Mouse (Mus musculus): ENCODE results near the gene Irx3.

Gene Irx3

GRCm38 (mm10) chr8:91801839-91802238, at the start of gene Irx3:
Gene Irx3, minus strand, starts transcription at chr8:91802067.
- no peak for DNase-seq (ENCODE audit: low spot score)

GRCm38 (mm10) chr8:91851359-91851758, 49.5 kb upstream of the Irx3 start:
- DNase-seq (ENCODE audit: low spot score): no peak

- no peak for DNase-seq (ENCODE audit: low spot score)
Measured at GRCm38 (mm10) chr8:91849984-91850383, 48.1 kb upstream of the Irx3 start.

GRCm38 (mm10) chr8:91849529-91849928, 47.7 kb upstream of the Irx3 start:
- DNase-seq (ENCODE audit: low spot score): no peak

GRCm38 (mm10) chr8:91845641-91846040, 43.8 kb upstream of the Irx3 start:
- no peak for DNase-seq (ENCODE audit: low spot score)

GRCm38 (mm10) chr8:91837131-91837530, 35.3 kb upstream of the Irx3 start:
- no peak for DNase-seq (ENCODE audit: low spot score)

GRCm38 (mm10) chr8:91836685-91837084, 34.8 kb upstream of the Irx3 start:
- DNase-seq (ENCODE audit: low spot score): no peak

- DNase-seq (ENCODE audit: low spot score): no peak
Measured at GRCm38 (mm10) chr8:91827661-91828060, 25.8 kb upstream of the Irx3 start.

- DNase-seq (ENCODE audit: low spot score): no peak
Measured at GRCm38 (mm10) chr8:91827192-91827591, 25.3 kb upstream of the Irx3 start.

- no peak for DNase-seq (ENCODE audit: low spot score)
Measured at GRCm38 (mm10) chr8:91823357-91823756, 21.5 kb upstream of the Irx3 start.

- no peak for DNase-seq (ENCODE audit: low spot score)
Measured at GRCm38 (mm10) chr8:91822746-91823145, 20.9 kb upstream of the Irx3 start.

GRCm38 (mm10) chr8:91821976-91822375, 20.1 kb upstream of the Irx3 start:
- DNase-seq (ENCODE audit: low spot score): no peak

- no peak for DNase-seq (ENCODE audit: low spot score)
Measured at GRCm38 (mm10) chr8:91819778-91820177, 17.9 kb upstream of the Irx3 start.

GRCm38 (mm10) chr8:91818784-91819183, 16.9 kb upstream of the Irx3 start:
- DNase-seq (ENCODE audit: low spot score): no peak

GRCm38 (mm10) chr8:91814106-91814505, 12.2 kb upstream of the Irx3 start:
- DNase-seq (ENCODE audit: low spot score): no peak

- DNase-seq (ENCODE audit: low spot score): no peak
Measured at GRCm38 (mm10) chr8:91806720-91807241, 4.9 kb upstream of the Irx3 start.

GRCm38 (mm10) chr8:91806084-91806719, 4.3 kb upstream of the Irx3 start:
- no peak for DNase-seq (ENCODE audit: low spot score)

- DNase-seq (ENCODE audit: low spot score): no peak
Measured at GRCm38 (mm10) chr8:91805254-91805671, 3.4 kb upstream of the Irx3 start.

- DNase-seq (ENCODE audit: low spot score): no peak
Measured at GRCm38 (mm10) chr8:91804403-91805253, 2.8 kb upstream of the Irx3 start.

GRCm38 (mm10) chr8:91803515-91804402, 1.9 kb upstream of the Irx3 start:
- no peak for DNase-seq (ENCODE audit: low spot score)

GRCm38 (mm10) chr8:91802401-91803322, 795 bp upstream of the Irx3 start:
- no peak for DNase-seq (ENCODE audit: low spot score)

Data from T-cell, adult 2 months (primary cell).